Mouse (Mus musculus): ENCODE data around the gene Vps29.

DNA sequence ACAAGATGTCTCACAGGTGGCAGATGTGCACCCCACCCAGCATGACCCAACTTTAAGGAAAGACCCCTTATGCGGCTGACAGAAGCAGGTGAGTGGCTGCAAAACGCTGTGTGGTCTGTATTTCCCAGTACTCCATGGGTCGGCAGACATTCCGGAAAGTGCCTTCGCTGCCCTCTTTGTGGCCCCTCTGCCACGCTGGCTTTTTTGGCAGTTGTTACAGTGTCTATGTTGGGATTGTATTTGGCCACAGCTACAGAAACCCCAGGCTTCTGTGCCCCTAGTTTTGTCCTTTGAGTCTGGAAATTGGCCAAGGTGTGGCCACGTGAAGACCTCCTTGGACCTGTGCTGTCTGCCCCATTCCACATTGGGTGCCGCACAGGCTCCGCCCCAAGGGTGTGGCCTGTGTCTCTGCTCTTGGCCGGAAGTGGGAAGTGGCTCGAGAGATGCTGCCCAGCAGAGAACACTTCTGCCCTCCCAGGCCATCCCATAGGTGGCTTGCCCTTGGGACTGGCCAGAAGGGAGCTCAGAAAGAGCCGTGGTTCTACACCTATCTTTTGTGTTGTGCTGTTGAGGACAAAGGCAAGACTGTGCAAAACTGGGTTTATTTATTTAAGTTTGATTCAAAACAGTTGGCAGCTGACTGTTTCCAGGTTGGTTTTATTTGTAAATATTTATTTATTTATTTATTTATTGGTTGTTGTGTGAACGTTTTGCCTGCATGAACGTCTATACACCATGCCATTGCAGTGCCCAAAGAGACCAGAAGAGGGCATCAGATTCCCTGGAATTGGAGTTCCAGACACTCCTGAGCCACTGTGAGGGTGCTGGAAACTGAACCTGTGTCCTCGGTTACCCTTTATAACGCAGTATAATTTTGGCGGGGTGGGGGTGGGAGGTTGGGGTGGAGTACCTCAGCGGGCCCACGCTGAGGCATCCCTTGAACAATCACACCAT lies 55.8 kb downstream of the Vps29 start:
- TF ChIP-seq CTCF (IDR thresholded peaks at IDR 0.05; ENCODE audit: borderline replicate concordance, insufficient read depth, low read depth, low read length): no peak
- no peak for TF ChIP-seq POLR2A (IDR thresholded peaks at IDR 0.05; ENCODE audit: borderline replicate concordance, insufficient read depth, low read length)
